Mouse (Mus musculus) limb, embryonic 14.5 days (tissue): Measurements from ENCODE around the gene Sv2c. TPM values are rescaled to one million over a fixed set of nuclear protein-coding genes. Genes with fewer than 3 reads are reported as not detected.

Source experiments
- ATAC-seq: fragments of 200-750 bp; cut with Nextera tagmentation; 2 replicates; pipeline ENCODE4 v1.8.0; 2017; ENCODE audit warnings: low read depth, moderate number of reproducible peaks, moderate TSS enrichment; ENCODE audit not compliant: low FRiP score
- DNase-seq: peaks from one replicate; pipeline ENCODE4 v3.0.0-alpha.2; 2015; ENCODE audit warnings: low spot score
- H3K27ac ChIP-seq: fragments of 300-500 bp; sonication (generic); replicated peaks from 2 replicates; pipeline ENCODE4 v1.5.1; 2014; ENCODE audit warnings: low read depth, mild to moderate bottlenecking, low read length, moderate library complexity, mixed read lengths
- H3K27me3 ChIP-seq: fragments of 300-500 bp; sonication (generic); 2 replicates; pipeline ENCODE4 v1.6.1; 2014; ENCODE audit warnings: low read length, mixed read lengths; ENCODE audit not compliant: control insufficient read depth, insufficient read depth
- H3K36me3 ChIP-seq: fragments of 300-500 bp; sonication (generic); 2 replicates; pipeline ENCODE4 v1.6.1; 2014; ENCODE audit warnings: mild to moderate bottlenecking, low read length, moderate library complexity, mixed read lengths; ENCODE audit not compliant: control insufficient read depth, insufficient read depth
- H3K4me1 ChIP-seq: fragments of 300-500 bp; sonication (generic); 2 replicates; pipeline ENCODE4 v1.6.1; 2014; ENCODE audit warnings: antibody characterized with exemption, low read length, mixed read lengths; ENCODE audit not compliant: control insufficient read depth, insufficient read depth
- H3K4me2 ChIP-seq: fragments of 300-500 bp; sonication (generic); replicated peaks from 2 replicates; pipeline ENCODE4 v1.6.1; 2014; ENCODE audit warnings: low read depth, mild to moderate bottlenecking, low read length, moderate library complexity; ENCODE audit not compliant: severe bottlenecking
- H3K4me3 ChIP-seq: fragments of 300-500 bp; sonication (generic); replicated peaks from 2 replicates; pipeline ENCODE4 v1.5.1; 2014; ENCODE audit warnings: low read length
- H3K9ac ChIP-seq: fragments of 300-500 bp; sonication (generic); 2 replicates; pipeline ENCODE4 v1.6.1; 2014; ENCODE audit warnings: mild to moderate bottlenecking, low read depth, low read length, moderate library complexity; ENCODE audit not compliant: severe bottlenecking
- H3K9me3 ChIP-seq: fragments of 300-500 bp; sonication (generic); 2 replicates; pipeline ENCODE4 v1.6.1; 2016; ENCODE audit warnings: low read length; ENCODE audit not compliant: control insufficient read depth
- POLR2A ChIP-seq: fragments of 200-500 bp; IDR thresholded peaks from 2 replicates; pipeline ENCODE4 v1.8.0; 2012; ENCODE audit warnings: inconsistent platforms, mild to moderate bottlenecking, moderate library complexity, borderline replicate concordance; ENCODE audit not compliant: insufficient read depth, insufficient read length; ENCODE audit errors: extremely low read depth
- WGBS: fragments of 180-500 bp; shearing (Covaris S2); extraction: QIAGEN DNeasy Blood & Tissue Kit; methylation state at CpG from one replicate; pipeline ENCODE4 v1.1.7; 2014; 5-methylcytosine and 5-hydroxymethylcytosine counted together
- polyA plus RNA-seq, 2 experiments: library from polyadenylated mRNA; depleted of rRNA in 1 of 2; stranded (reverse) in 1 of 2; unstranded in 1 of 2; fragments of >200 nt; fragmentation: Nextera tagmentation in 1 of 2; extraction: Ambion mirVana in 1 of 2; gene quantifications; 2 replicates each; pipeline versions ENCODE4 v1.2.1 to v1.2.3; 2012 to 2014

Gene Sv2c
- polyA plus RNA-seq, 2 experiments, result 1.3 to 1.5 TPM

- Histone ChIP-seq H3K9ac (no peak overlapping the region), H3K9me3 (no peaks in the 10 kb centered on the region), H3K27me3 (no peaks in the 10 kb centered on the region), H3K27ac (no peak overlapping the region), H3K36me3 (no peaks in the 10 kb centered on the region), H3K4me1 (peaks cover 20% of the 10 kb centered on the region; the same call in 1 of the 2 replicates), H3K4me3 (no peak overlapping the region), H3K4me2 (no peak overlapping the region)
- TF ChIP-seq POLR2A, result no peak
- 40% methylated on average over 8 of the region's 8 CpGs for WGBS
- no peak for ATAC-seq
- no peak for DNase-seq
Measured at GRCm38 (mm10) chr13:95964226-95964625, 168.2 kb downstream of the Sv2c start.

GRCm38 (mm10) chr13:95963671-95964070 lies 168.7 kb downstream of the Sv2c start:
- Histone ChIP-seq H3K36me3 (no peaks in the 10 kb centered on the region), H3K4me2 (no peak overlapping the region), H3K4me3 (no peak overlapping the region), H3K4me1 (peaks cover 20% of the 10 kb centered on the region; the same call in 1 of the 2 replicates), H3K9ac (no peak overlapping the region), H3K27me3 (no peaks in the 10 kb centered on the region), H3K9me3 (no peaks in the 10 kb centered on the region), H3K27ac (no peak overlapping the region)
- TF ChIP-seq POLR2A, result no peak
- DNase-seq (no peak), ATAC-seq (no peak)
- 73% methylated on average over 1 of the region's 1 CpGs for WGBS

- peak overlapping the region; percentile 40; the same call in 1 of the 2 replicates for H3K4me3 ChIP-seq
- peak overlapping the region; percentile 77 for H3K4me2 ChIP-seq
- no peak for DNase-seq
- peaks cover 20% of the 10 kb centered on the region; the same call in 1 of the 2 replicates for H3K4me1 ChIP-seq
- H3K27me3 ChIP-seq, result no peaks in the 10 kb centered on the region
- H3K9ac ChIP-seq, result no peak overlapping the region
- 28% methylated on average over 7 of the region's 7 CpGs for WGBS
- H3K27ac ChIP-seq, result no peak overlapping the region
- H3K36me3 ChIP-seq, result no peaks in the 10 kb centered on the region
- no peaks in the 10 kb centered on the region for H3K9me3 ChIP-seq
- no peak for TF ChIP-seq POLR2A
- ATAC-seq, result no peak
Measured at GRCm38 (mm10) chr13:95961905-95962304, 170.5 kb downstream of the Sv2c start.

- Histone ChIP-seq H3K9me3 (no peaks in the 10 kb centered on the region), H3K4me1 (peaks cover 20% of the 10 kb centered on the region; the same call in 1 of the 2 replicates), H3K27ac (no peak overlapping the region), H3K27me3 (no peaks in the 10 kb centered on the region), H3K4me2 (peak overlapping the region; percentile 77), H3K4me3 (peak overlapping the region; percentile 40), H3K36me3 (no peaks in the 10 kb centered on the region), H3K9ac (peak overlapping the region; percentile 55)
- DNase-seq (no peak), ATAC-seq (peak; percentile 19; the same call in 1 of the 2 replicates)
- TF ChIP-seq POLR2A, result no peak
- 6% methylated on average over 29 of the region's 29 CpGs for WGBS
Measured at GRCm38 (mm10) chr13:95961191-95961791, 171.1 kb downstream of the Sv2c start.

- DNase-seq, result no peak
Measured at GRCm38 (mm10) chr13:95960477-95961185, 171.7 kb downstream of the Sv2c start.

More at GRCm38 (mm10) chr13:95960477-95961185, 171.7 kb downstream of the Sv2c start:
- H3K9me3 ChIP-seq, result no peaks in the 10 kb centered on the region
- H3K4me1 ChIP-seq, result peaks cover 20% of the 10 kb centered on the region; the same call in 1 of the 2 replicates
- H3K27ac ChIP-seq, result no peak overlapping the region
- WGBS, result 7% methylated on average over 10 of the region's 10 CpGs
- H3K4me2 ChIP-seq, result peak overlapping the region; percentile 77
- peak overlapping the region; percentile 55 for H3K9ac ChIP-seq
- no peak for TF ChIP-seq POLR2A
- no peaks in the 10 kb centered on the region for H3K27me3 ChIP-seq
- no peaks in the 10 kb centered on the region for H3K36me3 ChIP-seq
- no peak for ATAC-seq
- peak overlapping the region; percentile 40 for H3K4me3 ChIP-seq
